Mouse (Mus musculus): ENCODE measurements around the gene H2-M2. TPM values are rescaled to one million over a fixed set of nuclear protein-coding genes. Genes with fewer than 3 reads are reported as not detected.
"Not testable (repeated sequence)": the region's sequence is repeated elsewhere in the genome, so short reads cannot be mapped to it uniquely, and the experiment has no call there.

H2-M2 gene
- not detected in 2 replicates for polyA plus RNA-seq (2015; fragmentation: Nextera tagmentation; extraction: Ambion mirVana)

DNA sequence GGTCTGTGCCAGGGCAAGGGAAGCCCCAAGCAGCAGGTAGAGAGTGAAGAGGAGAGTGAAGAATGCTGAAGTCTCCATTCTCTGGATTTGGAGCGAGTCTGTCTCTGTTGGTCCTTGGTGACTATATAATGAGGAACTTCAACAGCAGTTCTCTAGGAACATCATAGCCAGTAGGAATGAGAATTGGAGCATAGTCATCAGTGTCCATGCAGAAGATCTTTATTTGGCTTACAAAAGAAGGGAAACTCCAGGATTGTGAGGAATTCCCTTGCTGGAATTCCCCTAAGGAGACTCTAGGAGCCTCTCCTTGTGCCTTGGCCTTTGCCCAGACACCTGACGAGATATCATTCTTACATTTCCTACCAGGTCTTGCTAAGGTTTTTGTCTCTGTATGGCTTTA is at the start of gene H2-M2:
TSS of gene H2-M2 (minus strand) at position 101 of the 400 bp plus-strand sequence.
- no peaks in the 10 kb centered on the region for H3K9me3 ChIP-seq
- H3K9ac ChIP-seq, result no peak within 1 kb of the TSS
- no peak within 1 kb of the TSS for H3K4me3 ChIP-seq
- no peaks in the 10 kb centered on the region for H3K27me3 ChIP-seq
- ATAC-seq (ENCODE audit: low read depth), result no peak
- WGBS, result 84% methylated on average over 2 of the region's 2 CpGs
- H3K4me1 ChIP-seq (replicated peaks), result no peaks in the 10 kb centered on the region
- H3K4me2 ChIP-seq, result no peak within 1 kb of the TSS
- H3K36me3 ChIP-seq, result no peaks in the 10 kb centered on the region
- no peak within 1 kb of the TSS for H3K27ac ChIP-seq (replicated peaks)

DNA sequence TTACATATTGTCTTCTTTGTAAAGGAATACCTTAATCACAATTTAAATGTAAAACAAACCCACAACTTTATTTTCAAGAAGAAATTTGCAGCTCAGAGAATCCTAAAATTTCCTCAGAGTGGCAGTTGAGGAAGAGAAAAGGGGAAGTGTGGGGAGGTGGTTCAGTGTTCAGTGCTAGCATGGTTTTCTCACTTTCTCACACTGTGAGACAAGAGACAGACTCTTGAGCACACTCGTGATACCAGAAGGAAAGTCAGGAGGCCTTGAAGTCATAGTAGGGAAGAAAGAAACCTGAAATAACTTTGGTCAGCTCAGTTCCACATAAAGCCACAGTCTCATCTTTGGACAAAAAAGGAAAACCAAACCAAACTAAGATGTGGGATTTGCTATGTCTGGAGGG is 42.1 kb upstream of the H2-M2 start:
- H3K4me1 ChIP-seq (replicated peaks); H3K9me3 ChIP-seq; H3K27ac ChIP-seq (replicated peaks); ATAC-seq (ENCODE audit: low read depth); H3K27me3 ChIP-seq; H3K9ac ChIP-seq; H3K4me2 ChIP-seq; H3K36me3 ChIP-seq; H3K4me3 ChIP-seq: not testable (repeated sequence)
- 88% methylated on average over 1 of the region's 1 CpGs for WGBS

DNA sequence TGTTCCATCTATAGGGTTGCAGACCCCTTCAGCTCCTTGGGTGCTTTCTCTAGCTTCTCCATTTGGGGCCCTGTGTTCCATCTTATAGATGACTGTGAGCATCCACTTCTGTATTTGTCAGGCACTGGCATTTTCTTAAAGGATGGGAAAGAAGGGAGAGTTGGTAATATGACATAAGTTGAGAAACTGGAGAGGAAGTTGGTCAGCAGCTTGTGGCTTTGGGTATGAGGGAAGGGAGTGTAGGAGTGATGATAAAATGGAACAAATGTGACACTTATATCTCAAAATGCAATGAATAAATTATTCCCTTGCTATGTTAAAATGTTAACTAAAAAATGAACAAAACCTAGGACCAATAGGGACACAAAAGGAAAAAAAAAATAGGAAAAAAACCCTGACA is 41.3 kb upstream of the H2-M2 start:
- not testable (repeated sequence) for H3K4me3 ChIP-seq; H3K36me3 ChIP-seq; H3K4me1 ChIP-seq (replicated peaks); H3K4me2 ChIP-seq; H3K27ac ChIP-seq (replicated peaks); ATAC-seq (ENCODE audit: low read depth); H3K27me3 ChIP-seq; H3K9me3 ChIP-seq; H3K9ac ChIP-seq

DNA sequence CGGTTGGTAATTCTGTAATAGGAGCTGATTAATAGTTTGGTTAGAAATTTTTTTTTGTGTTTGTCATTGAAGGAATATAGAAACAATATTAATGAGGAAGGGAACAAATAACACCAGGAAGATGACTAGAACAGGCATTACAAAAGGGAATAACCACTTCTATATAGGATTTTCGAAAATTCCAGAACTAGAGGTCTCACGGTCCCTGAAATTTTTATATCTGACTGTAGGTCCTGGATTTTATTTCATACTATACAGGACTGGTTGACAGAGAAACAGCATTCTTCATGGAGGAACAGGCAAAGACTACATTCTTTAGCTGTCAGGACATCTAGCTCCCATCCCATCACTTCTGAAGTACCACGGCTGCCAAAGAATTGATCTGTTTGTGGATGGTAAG is 24.4 kb upstream of the H2-M2 start, which contains the start of gene Olfr111:
TSS of gene Olfr111 (plus strand) at position 301 of the 400 bp plus-strand sequence.
- no peak within 1 kb of the TSS for H3K4me3 ChIP-seq
- no peaks in the 10 kb centered on the region for H3K27me3 ChIP-seq
- no peak within 1 kb of the TSS for H3K4me2 ChIP-seq
- H3K9me3 ChIP-seq, result no peaks in the 10 kb centered on the region
- H3K9ac ChIP-seq, result no peak within 1 kb of the TSS
- H3K36me3 ChIP-seq, result no peaks in the 10 kb centered on the region
- WGBS, result 88% methylated on average over 4 of the region's 4 CpGs
- H3K4me1 ChIP-seq (replicated peaks), result no peaks in the 10 kb centered on the region
- no peak within 1 kb of the TSS for H3K27ac ChIP-seq (replicated peaks)
- no peak for ATAC-seq (ENCODE audit: low read depth)

DNA sequence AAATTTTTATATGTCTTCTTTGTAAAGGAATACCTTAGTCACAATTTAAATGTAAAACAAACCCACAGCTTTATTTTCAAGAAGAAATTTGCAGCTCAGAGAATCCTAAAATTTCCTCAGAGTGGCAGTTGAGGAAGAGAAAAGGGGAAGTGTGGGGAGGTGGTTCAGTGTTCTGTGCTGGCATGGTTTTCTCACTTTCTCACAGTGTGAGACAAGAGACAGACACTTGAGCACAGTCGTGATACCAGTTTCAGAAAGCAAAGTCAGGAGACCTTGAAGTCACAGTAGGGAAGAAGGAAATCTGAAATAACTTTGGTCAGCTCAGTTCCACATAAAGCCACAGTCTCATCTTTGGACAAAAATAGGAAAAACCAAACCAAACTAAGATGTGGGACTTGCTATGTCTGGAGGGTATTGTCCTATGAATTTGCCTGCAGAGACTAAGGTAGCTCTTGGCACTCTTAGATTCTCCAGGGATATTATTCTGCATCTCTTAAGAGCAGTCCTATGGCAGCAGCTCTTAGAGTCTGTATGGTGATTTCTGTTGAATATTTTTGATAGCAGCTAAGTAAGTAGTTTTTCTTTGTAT is 8.7 kb upstream of the H2-M2 start, which contains the start of gene Olfr110:
TSS of gene Olfr110 (plus strand) at position 539 of the 589 bp plus-strand sequence.
- no peaks in the 10 kb centered on the region for H3K36me3 ChIP-seq
- H3K4me2 ChIP-seq, result no peak within 1 kb of the TSS
- H3K4me1 ChIP-seq (replicated peaks), result no peaks in the 10 kb centered on the region
- 59% methylated on average over 1 of the region's 1 CpGs for WGBS
- ATAC-seq (ENCODE audit: low read depth), result no peak
- no peak within 1 kb of the TSS for H3K9ac ChIP-seq
- no peak within 1 kb of the TSS for H3K27ac ChIP-seq (replicated peaks)
- no peaks in the 10 kb centered on the region for H3K27me3 ChIP-seq
- H3K4me3 ChIP-seq, result no peak within 1 kb of the TSS
- H3K9me3 ChIP-seq, result no peaks in the 10 kb centered on the region

DNA sequence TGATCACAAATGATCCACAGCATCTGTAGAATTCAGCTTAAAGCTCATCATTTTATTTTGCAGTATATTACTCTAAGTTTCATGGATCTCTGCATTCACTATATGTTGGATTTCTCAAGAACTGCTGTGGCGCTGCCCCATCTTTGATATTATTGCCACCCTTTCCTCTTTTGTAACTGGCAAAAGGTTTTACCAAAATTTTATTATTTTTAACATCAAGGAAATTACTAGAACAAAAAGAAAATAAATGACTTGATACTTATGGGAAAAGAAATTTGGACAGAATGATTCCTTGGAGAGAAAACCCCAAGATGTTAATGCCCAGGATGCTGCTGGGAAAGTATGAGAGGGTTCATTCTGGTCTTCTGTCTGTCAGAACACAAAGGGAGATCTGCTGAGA is 24.7 kb downstream of the H2-M2 start, which contains the start of gene Olfr109:
TSS of gene Olfr109 (plus strand) at position 301 of the 400 bp plus-strand sequence.
- H3K4me1 ChIP-seq (replicated peaks), result no peaks in the 10 kb centered on the region
- no peak within 1 kb of the TSS for H3K4me2 ChIP-seq
- no peaks in the 10 kb centered on the region for H3K27me3 ChIP-seq
- WGBS, result 94% methylated on average over 1 of the region's 1 CpGs
- ATAC-seq (ENCODE audit: low read depth), result no peak
- no peak within 1 kb of the TSS for H3K27ac ChIP-seq (replicated peaks)
- no peaks in the 10 kb centered on the region for H3K36me3 ChIP-seq
- H3K4me3 ChIP-seq, result no peak within 1 kb of the TSS
- H3K9me3 ChIP-seq, result no peaks in the 10 kb centered on the region
- no peak within 1 kb of the TSS for H3K9ac ChIP-seq

DNA sequence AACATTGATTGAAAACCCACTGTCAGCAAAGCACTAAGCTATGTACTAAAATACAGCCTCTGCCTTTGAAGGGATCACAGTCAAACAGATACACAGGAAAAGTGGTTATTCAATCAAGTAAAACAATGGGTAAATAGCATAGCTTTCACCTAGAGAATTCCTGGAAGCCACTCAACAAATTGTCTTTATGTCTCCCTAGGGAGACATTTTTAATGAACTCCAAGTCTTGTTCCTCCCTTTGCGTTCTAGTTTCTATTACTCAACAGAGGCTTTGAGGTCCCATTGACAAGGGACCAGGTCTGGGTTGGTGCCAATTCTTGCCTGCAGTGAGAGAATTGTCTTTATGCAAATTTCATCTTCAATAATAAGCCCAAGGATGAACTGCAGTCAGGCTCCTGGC is 38.2 kb downstream of the H2-M2 start, which contains the start of gene Olfr108:
TSS of gene Olfr108 (plus strand) at position 301 of the 400 bp plus-strand sequence.
- no peak within 1 kb of the TSS for H3K4me2 ChIP-seq
- no peaks in the 10 kb centered on the region for H3K9me3 ChIP-seq
- H3K4me3 ChIP-seq, result no peak within 1 kb of the TSS
- H3K27me3 ChIP-seq, result no peaks in the 10 kb centered on the region
- WGBS, result 75% methylated on average over 1 of the region's 1 CpGs
- H3K9ac ChIP-seq, result no peak within 1 kb of the TSS
- H3K36me3 ChIP-seq, result no peaks in the 10 kb centered on the region
- H3K4me1 ChIP-seq (replicated peaks), result no peaks in the 10 kb centered on the region
- H3K27ac ChIP-seq (replicated peaks), result no peak within 1 kb of the TSS
- ATAC-seq (ENCODE audit: low read depth), result no peak

Other genes starting within 250 kb of the H2-M2 start
- not detected in 2 replicates for gene Olfr97, start 246.2 kb downstream of the H2-M2 start, polyA plus RNA-seq (2015; fragmentation: Nextera tagmentation; extraction: Ambion mirVana)
- gene Olfr98, start 219.8 kb downstream of the H2-M2 start, polyA plus RNA-seq (2015; fragmentation: Nextera tagmentation; extraction: Ambion mirVana), result not detected in 2 replicates
- gene H2-M3, start 213.3 kb downstream of the H2-M2 start, polyA plus RNA-seq (2015; fragmentation: Nextera tagmentation; extraction: Ambion mirVana), result 1.1 and 1.2 TPM in 2 replicates
- not detected in 2 replicates for gene Olfr99, start 200.1 kb downstream of the H2-M2 start, polyA plus RNA-seq (2015; fragmentation: Nextera tagmentation; extraction: Ambion mirVana)
- gene Olfr101, start 179.2 kb downstream of the H2-M2 start, polyA plus RNA-seq (2015; fragmentation: Nextera tagmentation; extraction: Ambion mirVana), result not detected in 2 replicates
- not detected in 2 replicates for gene Olfr102, start 166.5 kb downstream of the H2-M2 start, polyA plus RNA-seq (2015; fragmentation: Nextera tagmentation; extraction: Ambion mirVana)
- gene Olfr103, start 143.9 kb downstream of the H2-M2 start, polyA plus RNA-seq (2015; fragmentation: Nextera tagmentation; extraction: Ambion mirVana), result not detected in 2 replicates
- gene Olfr104-ps, start 124.0 kb downstream of the H2-M2 start, polyA plus RNA-seq (2015; fragmentation: Nextera tagmentation; extraction: Ambion mirVana), result not detected in 2 replicates
- gene Olfr105-ps, start 104.5 kb downstream of the H2-M2 start, polyA plus RNA-seq (2015; fragmentation: Nextera tagmentation; extraction: Ambion mirVana), result not detected in 2 replicates
- gene Olfr106-ps, start 93.2 kb downstream of the H2-M2 start, polyA plus RNA-seq (2015; fragmentation: Nextera tagmentation; extraction: Ambion mirVana), result not detected in 2 replicates
- not detected in 2 replicates for gene Olfr107, start 84.3 kb downstream of the H2-M2 start, polyA plus RNA-seq (2015; fragmentation: Nextera tagmentation; extraction: Ambion mirVana)
- not detected in 2 replicates for gene Olfr108, start 38.1 kb downstream of the H2-M2 start, polyA plus RNA-seq (2015; fragmentation: Nextera tagmentation; extraction: Ambion mirVana)
- not detected in 2 replicates for gene Olfr109, start 24.6 kb downstream of the H2-M2 start, polyA plus RNA-seq (2015; fragmentation: Nextera tagmentation; extraction: Ambion mirVana)
- gene Olfr110, start 8.9 kb upstream of the H2-M2 start, polyA plus RNA-seq (2015; fragmentation: Nextera tagmentation; extraction: Ambion mirVana), result not detected in 2 replicates
- gene Olfr111, start 24.5 kb upstream of the H2-M2 start, polyA plus RNA-seq (2015; fragmentation: Nextera tagmentation; extraction: Ambion mirVana), result not detected in 2 replicates
- not detected in 2 replicates for gene Olfr112, start 85.9 kb upstream of the H2-M2 start, polyA plus RNA-seq (2015; fragmentation: Nextera tagmentation; extraction: Ambion mirVana)
- gene Olfr113, start 94.1 kb upstream of the H2-M2 start, polyA plus RNA-seq (2015; fragmentation: Nextera tagmentation; extraction: Ambion mirVana), result not detected in 2 replicates
- gene Olfr114, start 109.2 kb upstream of the H2-M2 start, polyA plus RNA-seq (2015; fragmentation: Nextera tagmentation; extraction: Ambion mirVana), result not detected in 2 replicates
- gene Olfr115, start 143.6 kb upstream of the H2-M2 start, polyA plus RNA-seq (2015; fragmentation: Nextera tagmentation; extraction: Ambion mirVana), result not detected in 2 replicates
- gene Olfr116, start 143.6 kb upstream of the H2-M2 start, polyA plus RNA-seq (2015; fragmentation: Nextera tagmentation; extraction: Ambion mirVana), result not detected in 2 replicates
- not detected in 2 replicates for gene Olfr117, start 180.2 kb upstream of the H2-M2 start, polyA plus RNA-seq (2015; fragmentation: Nextera tagmentation; extraction: Ambion mirVana)
- gene Olfr118, start 183.4 kb upstream of the H2-M2 start, polyA plus RNA-seq (2015; fragmentation: Nextera tagmentation; extraction: Ambion mirVana), result not detected in 2 replicates
- not detected in 2 replicates for gene Olfr119, start 213.0 kb upstream of the H2-M2 start, polyA plus RNA-seq (2015; fragmentation: Nextera tagmentation; extraction: Ambion mirVana)
- gene Olfr120, start 238.3 kb upstream of the H2-M2 start, polyA plus RNA-seq (2015; fragmentation: Nextera tagmentation; extraction: Ambion mirVana), result not detected in 2 replicates

All from neural tube, embryonic 13.5 days (tissue).